In the genomic region with DNA sequence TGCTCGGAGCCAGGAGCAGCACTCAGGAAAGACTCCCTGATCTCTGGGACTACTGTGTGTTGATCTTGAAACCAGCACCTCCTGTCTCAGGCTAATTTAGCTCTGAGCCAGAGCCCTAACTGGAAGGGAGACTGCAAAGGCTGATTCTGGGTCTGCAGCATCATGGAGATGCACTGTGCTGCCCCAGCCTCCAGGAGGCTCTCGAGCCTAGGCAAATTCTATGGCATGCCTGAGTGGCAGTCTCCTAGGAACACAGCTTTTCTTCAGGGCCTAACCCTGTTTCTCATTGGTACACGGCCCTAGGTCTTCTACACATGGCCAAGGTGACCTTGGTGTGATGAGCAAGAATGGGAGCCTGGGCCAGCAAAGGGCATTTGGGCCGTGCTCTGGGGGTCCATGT, we compare ENCODE assay signal across 18 mouse cellular contexts. TPM values are rescaled to one million over a fixed set of nuclear protein-coding genes. Genes with fewer than 3 reads are reported as not detected.
DNase-seq lines count a peak whose midpoint lies in the region; ATAC-seq and TF ChIP-seq lines count a peak whose summit lies in the region.
"Had no signal": no experiment of that assay in that cellular context is flagged by ENCODE, and none has a peak within 500 bp of the region (broad histone marks: within the 10 kb centered on the region; RNA-seq: fewer than 3 reads in every experiment).

No protein-coding gene starts in this region.

- TF ChIP-seq CTCF in liver, postnatal 0 days (IDR thresholded peaks at IDR 0.05; ENCODE audit: low read depth), result peak; percentile 27
- TF ChIP-seq CTCF in E14TG2a.4 (conservative IDR thresholded peaks at IDR 0.05; ENCODE audit: low read length), result peak; percentile 23; the same call in 1 of the 2 replicates

- H3K4me2 ChIP-seq in hindbrain, embryonic 16.5 days (ENCODE audit: low read length), result no peak overlapping the region
- no peak overlapping the region for H3K4me2 ChIP-seq in hindbrain, embryonic 14.5 days (replicated peaks)
- no peak overlapping the region for H3K4me2 ChIP-seq in liver, postnatal 0 days (ENCODE audit: low read depth, low read length)
- no peak overlapping the region for H3K4me2 ChIP-seq in liver, embryonic 11.5 days
- H3K4me2 ChIP-seq: embryonic facial prominence, embryonic 12.5 days; limb, embryonic 12.5 days had no signal

- no peaks in the 10 kb centered on the region for H3K4me1 ChIP-seq in hindbrain, embryonic 16.5 days (ENCODE audit: control insufficient read depth, insufficient read depth, low read depth, low read length)
- H3K4me1 ChIP-seq in hindbrain, embryonic 14.5 days (replicated peaks; ENCODE audit: control insufficient read depth, insufficient read depth, low read length), result no peaks in the 10 kb centered on the region
- H3K4me1 ChIP-seq in liver, postnatal 0 days (ENCODE audit: insufficient read depth), result no peaks in the 10 kb centered on the region
- no peaks in the 10 kb centered on the region for H3K4me1 ChIP-seq in liver, embryonic 11.5 days (replicated peaks; ENCODE audit: control insufficient read depth, insufficient read depth, low read length)
- H3K4me1 ChIP-seq in E14TG2a.4 (replicated peaks; ENCODE audit: low read depth, low read length), result no peaks in the 10 kb centered on the region
- H3K4me1 ChIP-seq: embryonic facial prominence, embryonic 12.5 days; limb, embryonic 12.5 days had no signal

- no peak for DNase-seq in hindbrain, embryonic 14.5 days (ENCODE audit: low spot score)
- no peak for DNase-seq in liver, postnatal 0 days
- no peak for DNase-seq in liver, embryonic 11.5 days (ENCODE audit: low spot score)
- DNase-seq in ZHBTc4 (ENCODE audit: low read depth, low spot score), result peak; percentile 29
- DNase-seq in urinary bladder, adult 18-20 months (ENCODE audit: low spot score in 2 of 2), result no peak
- no peak for DNase-seq in cerebellum, adult 9-11 months
- DNase-seq: kidney, adult 18-20 months; midbrain, embryonic 14.5 days; right cerebral cortex, postnatal 4 days had no signal

- H3K4me3 ChIP-seq in hindbrain, embryonic 16.5 days (ENCODE audit: low read length), result no peak overlapping the region
- no peak overlapping the region for H3K4me3 ChIP-seq in hindbrain, embryonic 14.5 days (replicated peaks; ENCODE audit: low read length)
- no peak overlapping the region for H3K4me3 ChIP-seq in liver, postnatal 0 days (ENCODE audit: low read depth, low read length)
- H3K4me3 ChIP-seq in liver, embryonic 11.5 days (ENCODE audit: low read depth, low read length), result no peak overlapping the region
- no peak overlapping the region for H3K4me3 ChIP-seq in E14TG2a.4 (replicated peaks; ENCODE audit: low read length)
- H3K4me3 ChIP-seq: embryonic facial prominence, embryonic 12.5 days; limb, embryonic 12.5 days had no signal

- no peaks in the 10 kb centered on the region for H3K27me3 ChIP-seq in hindbrain, embryonic 16.5 days (replicated peaks; ENCODE audit: control insufficient read depth, insufficient read depth, low read length)
- H3K27me3 ChIP-seq in hindbrain, embryonic 14.5 days (ENCODE audit: control insufficient read depth, insufficient read depth, low read length), result no peaks in the 10 kb centered on the region
- no peaks in the 10 kb centered on the region for H3K27me3 ChIP-seq in liver, postnatal 0 days (ENCODE audit: insufficient read depth, low read length)
- no peaks in the 10 kb centered on the region for H3K27me3 ChIP-seq in liver, embryonic 11.5 days (replicated peaks; ENCODE audit: control insufficient read depth, insufficient read depth, low read length)
- no peaks in the 10 kb centered on the region for H3K27me3 ChIP-seq in E14TG2a.4 (ENCODE audit: insufficient read depth, low read length)
- H3K27me3 ChIP-seq: embryonic facial prominence, embryonic 12.5 days; limb, embryonic 12.5 days had no signal

- peak; percentile 50 for ATAC-seq in hindbrain, embryonic 16.5 days
- ATAC-seq in hindbrain, embryonic 14.5 days (ENCODE audit: low FRiP score), result no peak
- ATAC-seq in liver, postnatal 0 days, result no peak
- no peak for ATAC-seq in liver, embryonic 11.5 days (replicated peaks; ENCODE audit: low FRiP score)

- H3K36me3 ChIP-seq in hindbrain, embryonic 16.5 days (ENCODE audit: control insufficient read depth, insufficient read depth, low read length), result peaks cover 43% of the 10 kb centered on the region
- peaks cover 62% of the 10 kb centered on the region for H3K36me3 ChIP-seq in hindbrain, embryonic 14.5 days (replicated peaks; ENCODE audit: control insufficient read depth, insufficient read depth)
- H3K36me3 ChIP-seq in liver, postnatal 0 days (replicated peaks; ENCODE audit: insufficient read depth, low read length), result peaks cover 29% of the 10 kb centered on the region
- peaks cover 20% of the 10 kb centered on the region; the same call in 1 of the 2 replicates for H3K36me3 ChIP-seq in liver, embryonic 11.5 days (ENCODE audit: control insufficient read depth, insufficient read depth, low read length)
- H3K36me3 ChIP-seq in E14TG2a.4 (ENCODE audit: insufficient read depth, low read length), result peaks cover 49% of the 10 kb centered on the region

- H3K9me3 ChIP-seq in hindbrain, embryonic 16.5 days (ENCODE audit: control insufficient read depth, low read length), result no peaks in the 10 kb centered on the region
- no peaks in the 10 kb centered on the region for H3K9me3 ChIP-seq in hindbrain, embryonic 14.5 days (ENCODE audit: control insufficient read depth, low read length)
- H3K9me3 ChIP-seq in liver, postnatal 0 days (ENCODE audit: low read length), result no peaks in the 10 kb centered on the region
- no peaks in the 10 kb centered on the region for H3K9me3 ChIP-seq in liver, embryonic 11.5 days (ENCODE audit: control insufficient read depth, low read length)
- H3K9me3 ChIP-seq in E14TG2a.4 (ENCODE audit: low read length), result no peaks in the 10 kb centered on the region
- H3K9me3 ChIP-seq: embryonic facial prominence, embryonic 12.5 days; limb, embryonic 12.5 days had no signal

- WGBS in hindbrain, embryonic 16.5 days, result 80% methylated on average over 4 of the region's 4 CpGs
- 82% methylated on average over 4 of the region's 4 CpGs for WGBS in hindbrain, embryonic 14.5 days
- WGBS in liver, postnatal 0 days (ENCODE audit: insufficient replicate concordance), result 80% methylated on average over 4 of the region's 4 CpGs
- 82% methylated on average over 4 of the region's 4 CpGs for WGBS in liver, embryonic 11.5 days

- no peak overlapping the region for H3K9ac ChIP-seq in hindbrain, embryonic 16.5 days (ENCODE audit: low read depth, low read length)
- H3K9ac ChIP-seq in hindbrain, embryonic 14.5 days, result no peak overlapping the region
- no peak overlapping the region for H3K9ac ChIP-seq in liver, postnatal 0 days (replicated peaks)
- no peak overlapping the region for H3K9ac ChIP-seq in liver, embryonic 11.5 days (ENCODE audit: low read depth, low read length)
- H3K9ac ChIP-seq: embryonic facial prominence, embryonic 12.5 days; limb, embryonic 12.5 days had no signal

- no peak for TF ChIP-seq EP300 in liver, postnatal 0 days (IDR thresholded peaks at IDR 0.05; ENCODE audit: low read depth)

- no peak overlapping the region for H3K27ac ChIP-seq in hindbrain, embryonic 16.5 days (ENCODE audit: low read depth, low read length)
- H3K27ac ChIP-seq in hindbrain, embryonic 14.5 days, result no peak overlapping the region
- H3K27ac ChIP-seq in liver, postnatal 0 days (ENCODE audit: low read depth), result no peak overlapping the region
- H3K27ac ChIP-seq in liver, embryonic 11.5 days (ENCODE audit: low read depth, low read length), result no peak overlapping the region
- H3K27ac ChIP-seq: embryonic facial prominence, embryonic 12.5 days; limb, embryonic 12.5 days had no signal

RNA-seq across cellular contexts. Expression of gene Zdhhc11, which starts 2.5 kb away (rescaled TPM):
- polyA plus RNA-seq in hindbrain, embryonic 16.5 days (2015; fragmentation: Nextera tagmentation; extraction: Ambion mirVana), result not detected in 2 replicates
- not detected in 2 replicates for polyA plus RNA-seq in hindbrain, embryonic 14.5 days (2014; fragmentation: Nextera tagmentation; extraction: Ambion mirVana)
- not detected in 2 replicates for polyA plus RNA-seq in liver, postnatal 0 days (2015; fragmentation: Nextera tagmentation; extraction: Ambion mirVana)
- polyA plus RNA-seq in liver, embryonic 11.5 days (2014; fragmentation: Nextera tagmentation; extraction: Ambion mirVana), result not detected in 2 replicates
- polyA plus RNA-seq: embryonic facial prominence, embryonic 12.5 days; heart, embryonic 14.5 days; hindbrain, embryonic 11.5 days; large intestine, adult 2 months; limb, embryonic 12.5 days; lung, embryonic 16.5 days; midbrain, embryonic 14.5 days; neural tube, embryonic 11.5 days had no signal

RNA-seq across cellular contexts. Expression of gene Brd9, which starts 23.6 kb away (rescaled TPM):
- polyA plus RNA-seq in hindbrain, embryonic 16.5 days (2015; fragmentation: Nextera tagmentation; extraction: Ambion mirVana), result 78.4 and 86.8 TPM in 2 replicates
- polyA plus RNA-seq in hindbrain, embryonic 14.5 days (2014; fragmentation: Nextera tagmentation; extraction: Ambion mirVana), result 80.6 and 86.8 TPM in 2 replicates
- 10.3 and 10.6 TPM in 2 replicates for polyA plus RNA-seq in liver, postnatal 0 days (2015; fragmentation: Nextera tagmentation; extraction: Ambion mirVana)
- 32.4 and 33.5 TPM in 2 replicates for polyA plus RNA-seq in liver, embryonic 11.5 days (2014; fragmentation: Nextera tagmentation; extraction: Ambion mirVana)

RNA-seq across cellular contexts. Expression of gene Trip13, which starts 23.6 kb away (rescaled TPM):
- 11.5 and 12.2 TPM in 2 replicates for polyA plus RNA-seq in hindbrain, embryonic 16.5 days (2015; fragmentation: Nextera tagmentation; extraction: Ambion mirVana)
- polyA plus RNA-seq in hindbrain, embryonic 14.5 days (2014; fragmentation: Nextera tagmentation; extraction: Ambion mirVana), result 10.0 and 11.7 TPM in 2 replicates
- polyA plus RNA-seq in liver, postnatal 0 days (2015; fragmentation: Nextera tagmentation; extraction: Ambion mirVana), result 6.9 and 7.7 TPM in 2 replicates
- polyA plus RNA-seq in liver, embryonic 11.5 days (2014; fragmentation: Nextera tagmentation; extraction: Ambion mirVana), result 60.4 and 61.5 TPM in 2 replicates

RNA-seq across cellular contexts. Expression of gene Tppp, which starts 48.0 kb away (rescaled TPM):
- polyA plus RNA-seq in hindbrain, embryonic 16.5 days (2015; fragmentation: Nextera tagmentation; extraction: Ambion mirVana), result 13.9 and 14.6 TPM in 2 replicates
- 13.4 and 15.7 TPM in 2 replicates for polyA plus RNA-seq in hindbrain, embryonic 14.5 days (2014; fragmentation: Nextera tagmentation; extraction: Ambion mirVana)
- polyA plus RNA-seq in liver, postnatal 0 days (2015; fragmentation: Nextera tagmentation; extraction: Ambion mirVana), result 0.36 and 0.42 TPM in 2 replicates
- polyA plus RNA-seq in liver, embryonic 11.5 days (2014; fragmentation: Nextera tagmentation; extraction: Ambion mirVana), result 0.14 and 0.32 TPM in 2 replicates
